Mouse (Mus musculus) forebrain, embryonic 11.5 days (tissue): Measurements from ENCODE around the gene Fam222b. TPM values are rescaled to one million over a fixed set of nuclear protein-coding genes. Genes with fewer than 3 reads are reported as not detected.

Experiments
- ATAC-seq: fragments of 200-750 bp; cut with Nextera tagmentation; replicated peaks from 2 replicates; pipeline ENCODE4 v1.8.0; 2017; ENCODE audit warnings: moderate TSS enrichment; ENCODE audit not compliant: low FRiP score
- DNase-seq: peaks from one replicate; pipeline ENCODE4 v3.0.0-alpha.2; 2017; ENCODE audit warnings: low spot score
- H3K27ac ChIP-seq: fragments of 300-500 bp; sonication (generic); 2 replicates; pipeline ENCODE4 v1.5.1; 2014; ENCODE audit warnings: low read depth, low read length
- H3K27me3 ChIP-seq: fragments of 300-500 bp; sonication (generic); 2 replicates; pipeline ENCODE4 v1.6.1; 2014; ENCODE audit warnings: mild to moderate bottlenecking, low read length, mixed read lengths; ENCODE audit not compliant: control insufficient read depth, insufficient read depth
- H3K36me3 ChIP-seq: fragments of 300-500 bp; sonication (generic); 2 replicates; pipeline ENCODE4 v1.6.1; 2014; ENCODE audit warnings: mild to moderate bottlenecking, low read length, moderate library complexity, mixed read lengths; ENCODE audit not compliant: control insufficient read depth, insufficient read depth
- H3K4me1 ChIP-seq: fragments of 300-500 bp; sonication (generic); replicated peaks from 2 replicates; pipeline ENCODE4 v1.6.1; 2014; ENCODE audit warnings: low read length, mixed read lengths; ENCODE audit not compliant: control insufficient read depth, insufficient read depth
- H3K4me2 ChIP-seq: fragments of 300-500 bp; sonication (generic); 2 replicates; pipeline ENCODE4 v1.6.1; 2014; ENCODE audit warnings: low read depth, mild to moderate bottlenecking, low read length, moderate library complexity, mixed read lengths; ENCODE audit not compliant: severe bottlenecking
- H3K4me3 ChIP-seq: fragments of 300-500 bp; sonication (generic); 2 replicates; pipeline ENCODE4 v1.5.1; 2014; ENCODE audit warnings: low read depth, low read length
- H3K9ac ChIP-seq: fragments of 300-500 bp; sonication (generic); 2 replicates; pipeline ENCODE4 v1.6.1; 2014; ENCODE audit warnings: low read length
- H3K9me3 ChIP-seq: fragments of 300-500 bp; sonication (generic); 2 replicates; pipeline ENCODE4 v1.6.1; 2016; ENCODE audit warnings: low read length, mixed read lengths; ENCODE audit not compliant: control insufficient read depth
- WGBS: fragments of 180-500 bp; shearing (Covaris S2); extraction: QIAGEN DNeasy Blood & Tissue Kit; methylation state at CpG from one replicate; pipeline ENCODE4 v1.1.7; 2014; 5-methylcytosine and 5-hydroxymethylcytosine counted together
- polyA plus RNA-seq: library from polyadenylated mRNA; unstranded; fragments of >200 nt; fragmentation: Nextera tagmentation; extraction: Ambion mirVana; gene quantifications from 2 replicates; pipeline ENCODE4 v1.2.1, GENCODE M21; 2014

Fam222b gene
- polyA plus RNA-seq, 1 experiment from 2014 or later = 31.3 TPM

GRCm38 (mm10) chr11:78119898-78120297, 25.4 kb downstream of the Fam222b start:
- WGBS = 81% methylated on average over 8 of the region's 8 CpGs
- no peaks in the 10 kb centered on the region for H3K9me3 ChIP-seq
- no peak overlapping the region for H3K4me3 ChIP-seq
- no peak for ATAC-seq
- H3K9ac ChIP-seq = no peak overlapping the region
- no peaks in the 10 kb centered on the region for H3K36me3 ChIP-seq
- no peak overlapping the region for H3K27ac ChIP-seq
- no peak overlapping the region for H3K4me2 ChIP-seq
- peaks cover 7% of the 10 kb centered on the region; the same call in 1 of the 2 replicates for H3K4me1 ChIP-seq
- no peaks in the 10 kb centered on the region for H3K27me3 ChIP-seq
- no peak for DNase-seq

GRCm38 (mm10) chr11:78121176-78121575, 26.7 kb downstream of the Fam222b start:
- ATAC-seq (no peak), DNase-seq (no peak)
- Histone ChIP-seq H3K4me2 (no peak overlapping the region), H3K9ac (no peak overlapping the region), H3K27me3 (no peaks in the 10 kb centered on the region), H3K9me3 (no peaks in the 10 kb centered on the region), H3K4me3 (no peak overlapping the region), H3K27ac (no peak overlapping the region), H3K36me3 (no peaks in the 10 kb centered on the region), H3K4me1 (peaks cover 7% of the 10 kb centered on the region; the same call in 1 of the 2 replicates)
- whole genome bisulfite sequencing = 75% methylated on average over 5 of the region's 5 CpGs

- Histone ChIP-seq H3K27me3 (no peaks in the 10 kb centered on the region), H3K9me3 (no peaks in the 10 kb centered on the region), H3K4me3 (no peak overlapping the region), H3K9ac (no peak overlapping the region), H3K4me2 (no peak overlapping the region), H3K4me1 (no peaks in the 10 kb centered on the region), H3K27ac (no peak overlapping the region), H3K36me3 (no peaks in the 10 kb centered on the region)
- 96% methylated on average over 4 of the region's 4 CpGs for WGBS
- ATAC-seq = no peak
- no peak for DNase-seq
These were observed 28.4 kb downstream of the Fam222b start for GRCm38 (mm10) chr11:78122815-78123214.

- no peaks in the 10 kb centered on the region for H3K9me3 ChIP-seq
- no peaks in the 10 kb centered on the region for H3K27me3 ChIP-seq
- no peak overlapping the region for H3K27ac ChIP-seq
- H3K9ac ChIP-seq = no peak overlapping the region
- no peaks in the 10 kb centered on the region for H3K36me3 ChIP-seq
- no peak overlapping the region for H3K4me2 ChIP-seq
- no peaks in the 10 kb centered on the region for H3K4me1 ChIP-seq
- H3K4me3 ChIP-seq = no peak overlapping the region
- ATAC-seq (no peak), DNase-seq (no peak)
These were observed 29.3 kb downstream of the Fam222b start for GRCm38 (mm10) chr11:78123782-78124181.

GRCm38 (mm10) chr11:78125691-78126090, 31.2 kb downstream of the Fam222b start:
- no peaks in the 10 kb centered on the region for H3K27me3 ChIP-seq
- no peaks in the 10 kb centered on the region for H3K4me1 ChIP-seq
- H3K9me3 ChIP-seq = no peaks in the 10 kb centered on the region
- ATAC-seq (no peak), DNase-seq (no peak)
- no peak overlapping the region for H3K27ac ChIP-seq
- no peaks in the 10 kb centered on the region for H3K36me3 ChIP-seq
- WGBS = 85% methylated on average over 6 of the region's 6 CpGs
- no peak overlapping the region for H3K4me2 ChIP-seq
- no peak overlapping the region for H3K9ac ChIP-seq
- no peak overlapping the region for H3K4me3 ChIP-seq

GRCm38 (mm10) chr11:78126739-78127138, 32.3 kb downstream of the Fam222b start:
- H3K27me3 ChIP-seq = no peaks in the 10 kb centered on the region
- 89% methylated on average over 4 of the region's 4 CpGs for WGBS
- ATAC-seq = no peak

GRCm38 (mm10) chr11:78129458-78129857, 35.0 kb downstream of the Fam222b start:
- no peak overlapping the region for H3K27ac ChIP-seq
- no peak overlapping the region for H3K9ac ChIP-seq
- no peaks in the 10 kb centered on the region for H3K9me3 ChIP-seq
- no peak overlapping the region for H3K4me3 ChIP-seq
- no peaks in the 10 kb centered on the region for H3K27me3 ChIP-seq
- 83% methylated on average over 8 of the region's 8 CpGs for WGBS
- H3K4me1 ChIP-seq = no peaks in the 10 kb centered on the region
- H3K36me3 ChIP-seq = no peaks in the 10 kb centered on the region
- no peak for ATAC-seq
- no peak for DNase-seq
- no peak overlapping the region for H3K4me2 ChIP-seq

More at GRCm38 (mm10) chr11:78126739-78127138, 32.3 kb downstream of the Fam222b start:
- no peak overlapping the region for H3K27ac ChIP-seq
- H3K4me3 ChIP-seq = no peak overlapping the region
- H3K9ac ChIP-seq = no peak overlapping the region
- no peak overlapping the region for H3K4me2 ChIP-seq
- DNase-seq = no peak
- H3K4me1 ChIP-seq = no peaks in the 10 kb centered on the region
- no peaks in the 10 kb centered on the region for H3K36me3 ChIP-seq
- no peaks in the 10 kb centered on the region for H3K9me3 ChIP-seq

- H3K4me3 ChIP-seq = no peak overlapping the region
- H3K4me2 ChIP-seq = no peak overlapping the region
- ATAC-seq (no peak), DNase-seq (no peak)
- no peak overlapping the region for H3K9ac ChIP-seq
- H3K27me3 ChIP-seq = no peaks in the 10 kb centered on the region
- H3K9me3 ChIP-seq = no peaks in the 10 kb centered on the region
- H3K4me1 ChIP-seq = no peaks in the 10 kb centered on the region
- H3K36me3 ChIP-seq = no peaks in the 10 kb centered on the region
- no peak overlapping the region for H3K27ac ChIP-seq
- 94% methylated on average over 6 of the region's 6 CpGs for WGBS
These were observed 39.5 kb downstream of the Fam222b start for GRCm38 (mm10) chr11:78133915-78134314.

- H3K4me1 ChIP-seq = no peaks in the 10 kb centered on the region
- H3K4me2 ChIP-seq = no peak overlapping the region
- H3K36me3 ChIP-seq = no peaks in the 10 kb centered on the region
- no peak overlapping the region for H3K9ac ChIP-seq
- H3K9me3 ChIP-seq = no peaks in the 10 kb centered on the region
- no peak overlapping the region for H3K27ac ChIP-seq
- DNase-seq (no peak), ATAC-seq (no peak)
- H3K27me3 ChIP-seq = no peaks in the 10 kb centered on the region
- 89% methylated on average over 3 of the region's 3 CpGs for WGBS
- no peak overlapping the region for H3K4me3 ChIP-seq
These were observed 39.9 kb downstream of the Fam222b start for GRCm38 (mm10) chr11:78134344-78134743.
